Mouse (Mus musculus) naive thymus-derived CD4-positive, alpha-beta T cell, adult 2 months (primary cell): ENCODE results near the gene 1700008P02Rik.
"Not testable (repeated sequence)": the region's sequence is repeated elsewhere in the genome, so short reads cannot be mapped to it uniquely, and the experiment has no call there.

Experiments
- DNase-seq: peaks from one replicate; pipeline ENCODE4 v3.0.0-alpha.2; 2011; ENCODE audit warnings: low read depth

1700008P02Rik gene

DNA sequence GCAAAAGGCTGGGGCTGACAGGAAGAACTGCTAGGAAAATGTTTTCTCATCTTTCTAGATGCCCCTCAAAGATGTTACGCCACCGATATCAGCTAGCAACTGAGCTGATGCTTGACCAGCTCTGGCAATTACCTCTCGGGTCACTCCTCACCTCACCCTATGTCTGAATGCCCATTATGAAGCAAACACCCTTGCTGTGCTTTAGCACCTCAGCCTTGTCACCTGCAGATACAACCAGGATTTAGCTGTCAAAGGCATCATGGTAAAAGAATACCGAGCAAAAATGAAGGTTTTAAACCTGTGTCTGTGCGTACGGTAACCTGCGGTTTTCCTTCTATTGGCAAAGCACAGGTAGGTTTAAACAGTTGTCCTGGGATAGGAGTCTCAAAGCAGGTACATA lies at the start of gene 1700008P02Rik:
TSS of gene 1700008P02Rik (minus strand) at position 101 of the 400 bp plus-strand sequence.
- no peak for DNase-seq

DNA sequence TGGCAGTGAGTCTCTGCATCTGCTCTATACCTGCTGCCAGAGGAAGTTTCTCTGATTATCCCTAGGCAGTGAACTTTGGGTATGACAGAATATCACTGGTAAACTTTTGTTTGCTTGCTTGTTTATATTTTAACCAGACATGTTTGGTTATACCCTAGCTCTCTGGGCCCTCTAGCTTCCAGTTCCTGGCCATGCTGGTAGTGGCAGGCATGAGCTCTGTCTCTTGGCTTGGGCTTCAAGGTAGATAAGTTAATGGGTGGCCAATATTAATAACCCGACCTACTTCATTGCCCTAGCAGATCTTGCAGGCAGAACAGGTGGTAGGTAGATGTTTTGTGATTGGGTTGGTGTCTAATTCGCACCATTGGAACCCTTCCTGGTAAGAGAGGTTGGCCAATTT lies 29.2 kb upstream of the 1700008P02Rik start:
- DNase-seq: no peak

- DNase-seq: not testable (repeated sequence)
Measured at GRCm38 (mm10) chr3:6638151-6638550, 17.9 kb upstream of the 1700008P02Rik start.

GRCm38 (mm10) chr3:6634256-6634655 lies 14.0 kb upstream of the 1700008P02Rik start:
- DNase-seq: no peak

GRCm38 (mm10) chr3:6617881-6618280 lies 2.4 kb downstream of the 1700008P02Rik start:
- DNase-seq: no peak
